Mouse (Mus musculus) ovary, postnatal 36 days (tissue): Measurements from ENCODE around the gene Nxph1.

ENCODE experiments used
- DNase-seq: peaks from one replicate; pipeline ENCODE4 v3.0.0; 2022; ENCODE audit warnings: low spot score, mixed read lengths

Nxph1 gene

GRCm38 (mm10) chr6:9124321-9124914 lies 176.2 kb downstream of the Nxph1 start:
- DNase-seq = no peak

- DNase-seq = no peak
Measured at GRCm38 (mm10) chr6:9133589-9134279, 185.5 kb downstream of the Nxph1 start.

GRCm38 (mm10) chr6:9147966-9148365 lies 199.7 kb downstream of the Nxph1 start:
- DNase-seq = no peak

- DNase-seq = no peak
Measured at GRCm38 (mm10) chr6:9149791-9150190, 201.6 kb downstream of the Nxph1 start.

GRCm38 (mm10) chr6:9159191-9159590 lies 211.0 kb downstream of the Nxph1 start:
- DNase-seq = no peak

GRCm38 (mm10) chr6:9182477-9182876 lies 234.2 kb downstream of the Nxph1 start:
- no peak for DNase-seq

GRCm38 (mm10) chr6:9210730-9211129 lies 262.5 kb downstream of the Nxph1 start:
- no peak for DNase-seq

- no peak for DNase-seq
Measured at GRCm38 (mm10) chr6:9220724-9221453, 272.7 kb downstream of the Nxph1 start.

GRCm38 (mm10) chr6:9234802-9235201 lies 286.6 kb downstream of the Nxph1 start:
- DNase-seq = no peak

GRCm38 (mm10) chr6:9267998-9268397 lies 319.8 kb downstream of the Nxph1 start:
- no peak for DNase-seq
